Mouse (Mus musculus) right cerebral cortex, postnatal 10 days (tissue): ENCODE data around the gene Gm3642.
"Not testable (repeated sequence)": the region's sequence is repeated elsewhere in the genome, so short reads cannot be mapped to it uniquely, and the experiment has no call there.

Source experiments
- DNase-seq, 2 experiments: peaks; one replicate each; pipeline ENCODE4 v3.0.0; 2021; ENCODE audit warnings: low spot score in 2 of 2

The Gm3642 gene

DNA sequence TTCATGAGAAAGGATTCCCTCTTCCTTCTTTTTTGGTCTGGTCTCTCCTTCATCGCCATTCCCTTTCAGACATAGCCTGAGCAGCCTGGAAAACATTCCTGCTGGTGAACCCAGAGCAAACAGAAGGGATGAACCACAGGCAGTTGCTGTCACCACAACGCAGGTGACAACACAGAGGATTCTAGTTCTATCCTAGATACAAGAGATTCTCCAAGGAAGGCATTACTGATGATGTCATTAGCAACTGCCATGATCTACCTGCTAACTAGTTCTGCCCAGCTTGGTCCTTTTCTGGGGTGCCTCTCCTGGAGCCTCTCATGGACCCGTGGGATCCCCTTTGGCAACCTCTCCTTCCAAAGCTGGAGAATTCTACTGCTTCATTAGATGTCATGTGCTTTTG, at the start of gene Gm3642:
Gene Gm3642, minus strand, starts transcription at position 101 of the 400 bp plus-strand sequence.
- DNase-seq = not testable (repeated sequence)

DNA sequence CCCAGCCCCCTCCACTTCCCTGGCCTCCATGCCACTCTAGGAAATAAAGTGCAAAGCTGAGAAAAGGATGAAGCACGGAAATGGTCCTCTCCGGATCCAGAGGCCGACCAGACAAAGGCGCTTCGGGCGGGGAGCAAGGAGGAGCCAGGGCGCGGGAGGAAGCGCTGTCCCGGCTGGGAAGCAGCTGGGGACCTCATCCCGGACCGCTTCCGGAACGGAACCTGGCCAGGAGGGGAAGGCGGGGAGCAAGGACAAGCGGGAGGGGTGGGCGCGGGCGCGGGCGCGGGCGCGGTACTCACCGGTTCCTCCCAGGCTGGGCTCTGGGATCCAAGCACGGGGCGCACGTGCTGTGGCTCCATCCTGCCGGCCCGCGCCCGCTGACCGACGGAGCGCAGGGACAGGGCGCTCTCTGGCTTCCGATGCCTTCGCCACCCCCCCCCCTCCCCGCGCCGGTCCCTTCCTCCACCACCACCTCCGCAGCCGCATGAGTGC, 49.5 kb upstream of the Gm3642 start, which contains the start of gene Gm3667:
Gene Gm3667, minus strand, starts transcription at position 442 of the 492 bp plus-strand sequence.
- peak in 1 of 2 experiments; percentile 17 for DNase-seq

DNA sequence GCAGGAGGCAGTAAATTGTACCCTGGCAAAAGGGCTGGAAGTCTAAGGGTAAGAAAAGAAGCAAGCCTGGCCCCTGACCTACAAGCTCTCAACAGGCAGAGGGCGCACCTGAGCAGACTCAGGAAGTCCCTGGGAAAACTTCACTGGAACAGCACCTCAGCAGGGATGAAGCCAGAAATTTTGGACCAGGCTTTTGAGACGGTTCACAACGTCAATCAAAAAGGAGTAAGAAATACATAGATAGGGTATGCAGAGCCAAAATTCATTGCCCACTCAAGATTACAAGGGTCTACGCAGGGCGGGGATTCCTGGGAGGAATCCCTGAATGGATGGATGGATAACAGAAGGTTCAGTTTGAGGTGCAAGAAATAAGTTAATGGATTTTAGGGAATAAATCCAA, 48.7 kb upstream of the Gm3642 start:
- DNase-seq = peak; percentile 20 to 43

GRCm38 (mm10) chr14:6823297-6823696, 16.8 kb downstream of the Gm3642 start:
- DNase-seq = not testable (repeated sequence)
